Mouse (Mus musculus): Measurements from ENCODE around the gene Gm1527. TPM values are rescaled to one million over a fixed set of nuclear protein-coding genes. Genes with fewer than 3 reads are reported as not detected.
"Not testable (repeated sequence)": the region's sequence is repeated elsewhere in the genome, so short reads cannot be mapped to it uniquely, and the experiment has no call there.

Gene Gm1527
- polyA plus RNA-seq (2012; rRNA removed) = not detected in 2 replicates

DNA sequence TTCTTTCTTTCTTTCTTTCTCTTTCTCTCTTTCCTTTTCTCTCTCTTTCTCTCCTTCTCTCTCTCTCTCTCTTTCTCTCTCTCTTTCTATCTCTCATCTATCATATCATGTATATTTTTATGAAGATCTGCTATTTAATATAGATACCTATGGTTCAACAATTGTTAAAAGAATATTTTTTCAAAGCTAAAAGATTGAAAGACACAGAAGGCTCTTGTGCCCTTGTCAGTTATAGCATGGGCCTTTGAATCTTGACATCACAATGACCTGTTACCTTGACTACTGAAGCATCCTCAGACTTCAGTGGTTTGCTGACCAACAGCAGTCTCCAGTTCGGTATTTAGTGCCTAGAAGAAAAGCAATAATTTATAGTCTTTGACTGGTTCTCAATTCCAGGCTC is at the start of gene Gm1527:
TSS of gene Gm1527 (plus strand) at position 301 of the 400 bp plus-strand sequence.
- TF ChIP-seq CTCF (IDR thresholded peaks at IDR 0.05; ENCODE audit: extremely low read depth, insufficient read length, insufficient replicate concordance, low read depth, low read length) (no peak), POLR2A (IDR thresholded peaks at IDR 0.05; ENCODE audit: low read depth, low read length) (no peak)
- WGBS = 24% methylated on average over 1 of the region's 1 CpGs
- Histone ChIP-seq H3K4me3 (ENCODE audit: low read depth, low read length) (no peak within 1 kb of the TSS), H3K4me1 (ENCODE audit: control insufficient read depth, insufficient read depth, insufficient read length, low read length) (no peaks in the 10 kb centered on the region), H3K27ac (ENCODE audit: insufficient read depth, low read depth, low read length) (no peak within 1 kb of the TSS), H3K36me3 (ENCODE audit: control insufficient read depth, insufficient read depth, low read length) (no peaks in the 10 kb centered on the region), H3K27me3 (ENCODE audit: control insufficient read depth, insufficient read depth, low read length) (no peaks in the 10 kb centered on the region)

GRCm38 (mm10) chr3:28843231-28843630 is 49.2 kb upstream of the Gm1527 start:
- no peak overlapping the region for H3K27ac ChIP-seq (ENCODE audit: insufficient read depth, low read depth, low read length)
- TF ChIP-seq POLR2A (IDR thresholded peaks at IDR 0.05; ENCODE audit: low read depth, low read length) (no peak), CTCF (IDR thresholded peaks at IDR 0.05; ENCODE audit: extremely low read depth, insufficient read length, insufficient replicate concordance, low read depth, low read length) (no peak)

DNA sequence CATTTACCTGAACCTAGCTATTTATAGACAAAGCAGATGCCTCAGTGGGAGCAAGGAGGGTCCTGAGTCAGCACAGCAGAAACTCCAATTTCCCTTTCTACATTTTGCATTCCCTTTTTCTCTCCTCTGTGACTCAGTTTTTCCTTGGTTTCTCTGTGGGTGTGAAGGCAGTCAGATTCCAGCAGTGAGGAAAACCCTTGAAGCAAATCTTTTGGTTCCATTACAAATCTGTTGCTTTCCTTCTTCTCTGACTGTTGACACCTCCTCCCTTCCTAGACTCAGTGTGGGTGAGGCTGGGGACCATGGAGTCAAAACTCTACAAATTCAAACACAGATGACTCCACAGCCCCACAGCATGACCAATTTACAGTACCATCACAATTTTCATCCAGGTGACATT is 45.3 kb upstream of the Gm1527 start:
- no peaks in the 10 kb centered on the region for H3K27me3 ChIP-seq (ENCODE audit: control insufficient read depth, insufficient read depth, low read length)
- no peak overlapping the region for H3K4me3 ChIP-seq (ENCODE audit: low read depth, low read length)
- TF ChIP-seq CTCF (IDR thresholded peaks at IDR 0.05; ENCODE audit: extremely low read depth, insufficient read length, insufficient replicate concordance, low read depth, low read length) (no peak), POLR2A (IDR thresholded peaks at IDR 0.05; ENCODE audit: low read depth, low read length) (no peak)
- H3K27ac ChIP-seq (ENCODE audit: insufficient read depth, low read depth, low read length) = no peak overlapping the region
- H3K4me1 ChIP-seq (ENCODE audit: control insufficient read depth, insufficient read depth, insufficient read length, low read length) = no peaks in the 10 kb centered on the region; the same call in 1 of the 2 replicates
- no peaks in the 10 kb centered on the region for H3K36me3 ChIP-seq (ENCODE audit: control insufficient read depth, insufficient read depth, low read length)

More at GRCm38 (mm10) chr3:28843231-28843630, 49.2 kb upstream of the Gm1527 start:
- no peak overlapping the region for H3K4me3 ChIP-seq (ENCODE audit: low read depth, low read length)
- 73% methylated on average over 8 of the region's 8 CpGs for WGBS
- H3K36me3 ChIP-seq (ENCODE audit: control insufficient read depth, insufficient read depth, low read length) = no peaks in the 10 kb centered on the region
- H3K27me3 ChIP-seq (ENCODE audit: control insufficient read depth, insufficient read depth, low read length) = no peaks in the 10 kb centered on the region
- H3K4me1 ChIP-seq (ENCODE audit: control insufficient read depth, insufficient read depth, insufficient read length, low read length) = peaks cover 2% of the 10 kb centered on the region; the same call in 1 of the 2 replicates

GRCm38 (mm10) chr3:28852174-28852573 is 40.2 kb upstream of the Gm1527 start:
- 89% methylated on average over 3 of the region's 3 CpGs for WGBS

GRCm38 (mm10) chr3:28859630-28860392 is 32.6 kb upstream of the Gm1527 start:
- not testable (repeated sequence) for H3K4me3 ChIP-seq (ENCODE audit: low read depth, low read length); H3K4me1 ChIP-seq (ENCODE audit: control insufficient read depth, insufficient read depth, insufficient read length, low read length); H3K27me3 ChIP-seq (ENCODE audit: control insufficient read depth, insufficient read depth, low read length); H3K27ac ChIP-seq (ENCODE audit: insufficient read depth, low read depth, low read length); H3K36me3 ChIP-seq (ENCODE audit: control insufficient read depth, insufficient read depth, low read length)

More at GRCm38 (mm10) chr3:28852174-28852573, 40.2 kb upstream of the Gm1527 start:
- not testable (repeated sequence) for H3K36me3 ChIP-seq (ENCODE audit: control insufficient read depth, insufficient read depth, low read length); H3K27me3 ChIP-seq (ENCODE audit: control insufficient read depth, insufficient read depth, low read length); H3K4me3 ChIP-seq (ENCODE audit: low read depth, low read length); H3K27ac ChIP-seq (ENCODE audit: insufficient read depth, low read depth, low read length); H3K4me1 ChIP-seq (ENCODE audit: control insufficient read depth, insufficient read depth, insufficient read length, low read length)

- WGBS = 58% methylated on average over 6 of the region's 6 CpGs
- not testable (repeated sequence) for H3K27me3 ChIP-seq (ENCODE audit: control insufficient read depth, insufficient read depth, low read length); H3K4me3 ChIP-seq (ENCODE audit: low read depth, low read length)
These were observed 4.5 kb downstream of the Gm1527 start for GRCm38 (mm10) chr3:28896966-28897365.

DNA sequence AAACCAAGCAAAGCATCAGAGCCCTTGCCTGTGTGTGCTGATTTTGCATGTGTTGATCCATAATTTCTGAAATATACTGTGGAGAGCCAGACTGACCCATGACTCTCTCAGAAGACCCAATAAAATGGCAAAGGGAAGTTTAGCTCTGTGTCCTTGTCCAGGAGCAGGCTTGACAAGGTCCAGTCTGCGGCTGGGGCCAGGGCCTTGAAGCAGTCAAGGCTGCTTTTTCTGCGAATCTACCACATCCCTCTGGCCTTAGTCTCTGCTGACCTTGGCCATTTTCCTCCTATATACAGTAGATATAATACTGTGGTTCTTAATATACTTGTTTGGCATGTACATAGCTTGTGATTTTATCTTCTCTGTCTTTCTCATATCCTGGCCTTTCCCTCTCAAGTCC is 73.5 kb downstream of the Gm1527 start:
- H3K4me3 ChIP-seq (ENCODE audit: low read depth, low read length) = no peak overlapping the region
- no peaks in the 10 kb centered on the region for H3K27me3 ChIP-seq (ENCODE audit: control insufficient read depth, insufficient read depth, low read length)
- H3K36me3 ChIP-seq (ENCODE audit: control insufficient read depth, insufficient read depth, low read length) = no peaks in the 10 kb centered on the region
- WGBS = 78% methylated on average over 2 of the region's 2 CpGs
- TF ChIP-seq CTCF (IDR thresholded peaks at IDR 0.05; ENCODE audit: extremely low read depth, insufficient read length, insufficient replicate concordance, low read depth, low read length) (no peak), POLR2A (IDR thresholded peaks at IDR 0.05; ENCODE audit: low read depth, low read length) (no peak)
- no peaks in the 10 kb centered on the region for H3K4me1 ChIP-seq (ENCODE audit: control insufficient read depth, insufficient read depth, insufficient read length, low read length)
- no peak overlapping the region for H3K27ac ChIP-seq (ENCODE audit: insufficient read depth, low read depth, low read length)

More at GRCm38 (mm10) chr3:28896966-28897365, 4.5 kb downstream of the Gm1527 start:
- H3K36me3 ChIP-seq (ENCODE audit: control insufficient read depth, insufficient read depth, low read length); H3K27ac ChIP-seq (ENCODE audit: insufficient read depth, low read depth, low read length); H3K4me1 ChIP-seq (ENCODE audit: control insufficient read depth, insufficient read depth, insufficient read length, low read length): not testable (repeated sequence)

- Histone ChIP-seq H3K27me3 (ENCODE audit: control insufficient read depth, insufficient read depth, low read length) (no peaks in the 10 kb centered on the region), H3K36me3 (ENCODE audit: control insufficient read depth, insufficient read depth, low read length) (no peaks in the 10 kb centered on the region), H3K4me1 (ENCODE audit: control insufficient read depth, insufficient read depth, insufficient read length, low read length) (no peaks in the 10 kb centered on the region), H3K4me3 (ENCODE audit: low read depth, low read length) (no peak overlapping the region), H3K27ac (ENCODE audit: insufficient read depth, low read depth, low read length) (no peak overlapping the region)
- 2% methylated on average over 4 of the region's 4 CpGs for WGBS
- no peak for TF ChIP-seq POLR2A (IDR thresholded peaks at IDR 0.05; ENCODE audit: low read depth, low read length)
- TF ChIP-seq CTCF (IDR thresholded peaks at IDR 0.05; ENCODE audit: extremely low read depth, insufficient read length, insufficient replicate concordance, low read depth, low read length) = no peak
These were observed 76.4 kb downstream of the Gm1527 start for GRCm38 (mm10) chr3:28968851-28969250.

Other genes starting within 250 kb of the Gm1527 start
- gene Slc2a2, start 194.7 kb upstream of the Gm1527 start, polyA plus RNA-seq (2012; rRNA removed) = 23.6 and 63.9 TPM in 2 replicates
- 0.05 and 0.08 TPM in 2 replicates for gene Eif5a2, start 111.3 kb upstream of the Gm1527 start, polyA plus RNA-seq (2012; rRNA removed)
- gene Rpl22l1, start 87.2 kb upstream of the Gm1527 start, polyA plus RNA-seq (2012; rRNA removed) = 0.66 and 0.76 TPM in 2 replicates
- gene Egfem1, start 189.4 kb downstream of the Gm1527 start, polyA plus RNA-seq (2012; rRNA removed) = not detected in 2 replicates